Mouse (Mus musculus): ENCODE results near the gene Ltk.

GRCm38 (mm10) chr2:119805536-119805935 is 45.3 kb upstream of the Ltk start:
- no peak for TF ChIP-seq POLR2A (IDR thresholded peaks at IDR 0.05; ENCODE audit: borderline replicate concordance, low read depth, low read length)
- no peak for TF ChIP-seq CTCF (IDR thresholded peaks at IDR 0.05; ENCODE audit: low read depth, low read length)
